Mouse (Mus musculus): ENCODE measurements around the gene Usp39. TPM values are rescaled to one million over a fixed set of nuclear protein-coding genes. Genes with fewer than 3 reads are reported as not detected.
A peak's percentile ranks its signal among the peaks of the same experiment; 100 is the strongest.

Usp39 gene
- polyA plus RNA-seq, 1 experiment from 2014 or later = 91.6 TPM

GRCm38 (mm10) chr6:72330133-72330532, 14.9 kb downstream of the Usp39 start:
- no peaks in the 10 kb centered on the region for H3K4me1 ChIP-seq (replicated peaks; ENCODE audit: control insufficient read depth, insufficient read depth, low read length)
- H3K4me2 ChIP-seq = no peak overlapping the region
- peaks cover 40% of the 10 kb centered on the region for H3K36me3 ChIP-seq (ENCODE audit: control insufficient read depth, insufficient read depth, low read length)
- no peak overlapping the region for H3K4me3 ChIP-seq (ENCODE audit: low read depth, low read length)
- ATAC-seq (replicated peaks; ENCODE audit: low FRiP score) (no peak), DNase-seq (ENCODE audit: low spot score) (no peak)
- H3K27me3 ChIP-seq (replicated peaks; ENCODE audit: control insufficient read depth, insufficient read depth, low read length) = no peaks in the 10 kb centered on the region
- 93% methylated on average over 4 of the region's 4 CpGs for WGBS
- no peaks in the 10 kb centered on the region for H3K9me3 ChIP-seq (ENCODE audit: control insufficient read depth, low read length)
- no peak overlapping the region for H3K27ac ChIP-seq (ENCODE audit: low read depth, low read length)
- no peak overlapping the region for H3K9ac ChIP-seq (ENCODE audit: low read depth, low read length)

- Histone ChIP-seq H3K36me3 (ENCODE audit: control insufficient read depth, insufficient read depth, low read length) (peaks cover 40% of the 10 kb centered on the region), H3K27me3 (replicated peaks; ENCODE audit: control insufficient read depth, insufficient read depth, low read length) (no peaks in the 10 kb centered on the region), H3K4me1 (replicated peaks; ENCODE audit: control insufficient read depth, insufficient read depth, low read length) (0 out of 2 replicates have a peak, but pooled peaks cover 3% of the 10 kb centered on the region), H3K9ac (ENCODE audit: low read depth, low read length) (no peak overlapping the region), H3K27ac (ENCODE audit: low read depth, low read length) (no peak overlapping the region), H3K4me2 (no peak overlapping the region), H3K4me3 (ENCODE audit: low read depth, low read length) (no peak overlapping the region), H3K9me3 (ENCODE audit: control insufficient read depth, low read length) (no peaks in the 10 kb centered on the region)
- ATAC-seq (replicated peaks; ENCODE audit: low FRiP score) = no peak
- no peak for DNase-seq (ENCODE audit: low spot score)
- 88% methylated on average over 5 of the region's 5 CpGs for WGBS
Observed at GRCm38 (mm10) chr6:72329019-72329418, 16.0 kb downstream of the Usp39 start.

- Histone ChIP-seq H3K27me3 (replicated peaks; ENCODE audit: control insufficient read depth, insufficient read depth, low read length) (no peaks in the 10 kb centered on the region), H3K36me3 (ENCODE audit: control insufficient read depth, insufficient read depth, low read length) (peaks cover 39% of the 10 kb centered on the region), H3K4me1 (replicated peaks; ENCODE audit: control insufficient read depth, insufficient read depth, low read length) (0 out of 2 replicates have a peak, but pooled peaks cover 5% of the 10 kb centered on the region), H3K4me3 (ENCODE audit: low read depth, low read length) (no peak overlapping the region), H3K27ac (ENCODE audit: low read depth, low read length) (no peak overlapping the region), H3K9ac (ENCODE audit: low read depth, low read length) (no peak overlapping the region), H3K9me3 (ENCODE audit: control insufficient read depth, low read length) (no peaks in the 10 kb centered on the region), H3K4me2 (no peak overlapping the region)
- DNase-seq (ENCODE audit: low spot score) (no peak), ATAC-seq (replicated peaks; ENCODE audit: low FRiP score) (no peak)
- 71% methylated on average over 6 of the region's 6 CpGs for WGBS
Observed at GRCm38 (mm10) chr6:72326274-72326673, 18.7 kb downstream of the Usp39 start.

DNA sequence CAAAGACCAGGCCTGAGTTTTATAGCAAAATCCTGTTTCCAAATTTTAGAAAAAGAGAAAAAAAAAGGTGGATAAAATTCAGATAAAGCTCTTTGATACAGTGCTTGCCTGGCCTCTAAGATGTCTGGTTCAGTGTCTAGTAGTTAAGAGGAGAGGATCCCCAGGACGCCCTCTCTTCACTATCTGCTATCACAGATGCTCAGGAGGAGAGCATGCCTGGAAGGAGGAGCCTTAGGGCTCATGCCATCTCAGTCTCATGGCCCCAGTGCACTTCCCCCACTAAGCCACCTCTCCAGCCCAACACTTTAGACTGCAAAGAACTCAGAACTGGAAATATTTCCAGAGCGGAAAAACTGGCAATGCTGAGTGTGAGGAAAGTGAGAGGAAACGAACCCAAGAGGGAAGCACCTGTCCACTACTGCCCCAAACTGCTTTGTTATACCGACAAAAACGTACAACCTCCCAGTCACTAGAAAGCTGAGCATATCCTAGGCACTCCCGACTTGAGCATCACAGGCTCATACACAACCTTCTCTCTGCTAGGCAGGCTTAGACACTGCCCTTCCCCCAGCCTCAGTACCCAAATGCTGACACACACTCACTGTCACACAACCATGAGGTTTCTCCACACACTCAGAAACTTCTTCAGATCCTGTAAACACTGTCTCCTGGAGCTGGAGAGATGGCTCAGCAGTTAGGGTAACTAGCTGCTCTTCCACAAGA, 21.0 kb downstream of the Usp39 start:
- ATAC-seq (replicated peaks; ENCODE audit: low FRiP score) = peak; percentile 98
- no peaks in the 10 kb centered on the region for H3K27me3 ChIP-seq (replicated peaks; ENCODE audit: control insufficient read depth, insufficient read depth, low read length)
- no peak for DNase-seq (ENCODE audit: low spot score)
- H3K36me3 ChIP-seq (ENCODE audit: control insufficient read depth, insufficient read depth, low read length) = peaks cover 51% of the 10 kb centered on the region
- no peak overlapping the region; the same call in 1 of the 2 replicates for H3K9ac ChIP-seq (ENCODE audit: low read depth, low read length)
- no peak overlapping the region for H3K4me3 ChIP-seq (ENCODE audit: low read depth, low read length)
- 0 out of 2 replicates have a peak, but pooled peaks cover 5% of the 10 kb centered on the region for H3K4me1 ChIP-seq (replicated peaks; ENCODE audit: control insufficient read depth, insufficient read depth, low read length)
- WGBS = 70% methylated on average over 6 of the region's 6 CpGs
- peak overlapping the region; percentile 74 for H3K27ac ChIP-seq (ENCODE audit: low read depth, low read length)
- no peaks in the 10 kb centered on the region for H3K9me3 ChIP-seq (ENCODE audit: control insufficient read depth, low read length)
- no peak overlapping the region for H3K4me2 ChIP-seq

DNA sequence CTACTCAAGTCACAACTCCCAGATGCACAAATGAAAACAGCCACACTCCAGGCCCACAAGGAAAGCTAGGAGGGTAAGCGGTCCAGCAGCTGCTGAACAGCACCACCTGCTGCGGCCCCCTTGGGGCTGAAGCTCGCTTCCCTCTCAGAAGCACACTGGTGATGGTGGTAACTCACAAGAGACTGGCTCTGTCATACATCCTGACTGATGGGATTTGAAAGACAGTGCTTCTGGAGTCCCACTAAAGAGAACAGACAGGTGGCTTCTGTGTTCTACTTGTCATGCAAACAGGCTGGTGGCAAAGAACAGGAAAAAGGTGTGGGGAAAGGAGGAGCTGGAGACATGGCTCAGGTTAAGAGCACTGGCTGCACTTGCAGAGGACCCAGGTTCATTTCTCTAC, 22.0 kb downstream of the Usp39 start:
- Histone ChIP-seq H3K27ac (ENCODE audit: low read depth, low read length) (no peak overlapping the region), H3K4me3 (ENCODE audit: low read depth, low read length) (no peak overlapping the region), H3K9me3 (ENCODE audit: control insufficient read depth, low read length) (no peaks in the 10 kb centered on the region), H3K4me2 (no peak overlapping the region), H3K4me1 (replicated peaks; ENCODE audit: control insufficient read depth, insufficient read depth, low read length) (0 out of 2 replicates have a peak, but pooled peaks cover 5% of the 10 kb centered on the region), H3K36me3 (ENCODE audit: control insufficient read depth, insufficient read depth, low read length) (peaks cover 57% of the 10 kb centered on the region), H3K27me3 (replicated peaks; ENCODE audit: control insufficient read depth, insufficient read depth, low read length) (no peaks in the 10 kb centered on the region), H3K9ac (ENCODE audit: low read depth, low read length) (no peak overlapping the region)
- WGBS = 89% methylated on average over 3 of the region's 3 CpGs
- ATAC-seq (replicated peaks; ENCODE audit: low FRiP score) (no peak), DNase-seq (ENCODE audit: low spot score) (no peak)

GRCm38 (mm10) chr6:72319019-72319418, 26.0 kb downstream of the Usp39 start:
- ATAC-seq (replicated peaks; ENCODE audit: low FRiP score) = no peak
- no peak for DNase-seq (ENCODE audit: low spot score)
- Histone ChIP-seq H3K27ac (ENCODE audit: low read depth, low read length) (peak overlapping the region; percentile 57; the same call in 1 of the 2 replicates), H3K9ac (ENCODE audit: low read depth, low read length) (no peak overlapping the region), H3K9me3 (ENCODE audit: control insufficient read depth, low read length) (no peaks in the 10 kb centered on the region), H3K4me2 (no peak overlapping the region), H3K4me1 (replicated peaks; ENCODE audit: control insufficient read depth, insufficient read depth, low read length) (0 out of 2 replicates have a peak, but pooled peaks cover 2% of the 10 kb centered on the region), H3K4me3 (ENCODE audit: low read depth, low read length) (no peak overlapping the region), H3K36me3 (ENCODE audit: control insufficient read depth, insufficient read depth, low read length) (peaks cover 49% of the 10 kb centered on the region), H3K27me3 (replicated peaks; ENCODE audit: control insufficient read depth, insufficient read depth, low read length) (no peaks in the 10 kb centered on the region)
- WGBS = 78% methylated on average over 11 of the region's 11 CpGs

GRCm38 (mm10) chr6:72318440-72318839, 26.5 kb downstream of the Usp39 start:
- Histone ChIP-seq H3K27ac (ENCODE audit: low read depth, low read length) (peak overlapping the region; percentile 57; the same call in 1 of the 2 replicates), H3K27me3 (replicated peaks; ENCODE audit: control insufficient read depth, insufficient read depth, low read length) (no peaks in the 10 kb centered on the region), H3K4me1 (replicated peaks; ENCODE audit: control insufficient read depth, insufficient read depth, low read length) (no peaks in the 10 kb centered on the region), H3K36me3 (ENCODE audit: control insufficient read depth, insufficient read depth, low read length) (peaks cover 47% of the 10 kb centered on the region), H3K4me2 (0 out of 2 replicates have a peak overlapping the region, but pooled peaks have one; percentile 11), H3K9ac (ENCODE audit: low read depth, low read length) (no peak overlapping the region), H3K4me3 (ENCODE audit: low read depth, low read length) (no peak overlapping the region), H3K9me3 (ENCODE audit: control insufficient read depth, low read length) (no peaks in the 10 kb centered on the region)
- WGBS = 69% methylated on average over 5 of the region's 5 CpGs
- ATAC-seq (replicated peaks; ENCODE audit: low FRiP score) (peak; percentile 19; the same call in 1 of the 2 replicates), DNase-seq (ENCODE audit: low spot score) (no peak)

DNA sequence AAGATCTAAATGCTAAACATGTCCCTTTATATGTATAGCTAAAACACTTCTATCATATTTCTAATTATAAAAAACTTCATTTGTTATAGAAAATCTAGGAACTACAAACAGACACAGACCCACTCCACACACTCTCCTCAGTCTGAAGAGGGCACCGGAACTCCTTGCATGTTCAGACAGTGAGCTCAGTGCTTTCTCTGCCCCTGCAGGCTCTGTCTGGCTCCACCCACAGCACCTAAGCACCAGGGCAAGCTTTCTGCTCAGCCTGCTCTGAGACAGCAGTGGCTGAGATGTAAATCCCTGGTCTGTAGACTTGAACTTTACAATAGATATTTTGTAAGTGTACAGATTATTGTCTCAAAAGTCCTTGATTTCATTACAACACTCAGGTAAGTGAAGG, 28.9 kb downstream of the Usp39 start:
- DNase-seq (ENCODE audit: low spot score) (no peak), ATAC-seq (replicated peaks; ENCODE audit: low FRiP score) (no peak)
- 79% methylated on average over 1 of the region's 1 CpGs for whole genome bisulfite sequencing
- H3K36me3 ChIP-seq (ENCODE audit: control insufficient read depth, insufficient read depth, low read length) = peaks cover 35% of the 10 kb centered on the region
- no peaks in the 10 kb centered on the region for H3K27me3 ChIP-seq (replicated peaks; ENCODE audit: control insufficient read depth, insufficient read depth, low read length)
- no peak overlapping the region for H3K9ac ChIP-seq (ENCODE audit: low read depth, low read length)
- H3K9me3 ChIP-seq (ENCODE audit: control insufficient read depth, low read length) = no peaks in the 10 kb centered on the region
- H3K4me3 ChIP-seq (ENCODE audit: low read depth, low read length) = no peak overlapping the region
- no peak overlapping the region for H3K4me2 ChIP-seq
- H3K27ac ChIP-seq (ENCODE audit: low read depth, low read length) = no peak overlapping the region
- H3K4me1 ChIP-seq (replicated peaks; ENCODE audit: control insufficient read depth, insufficient read depth, low read length) = no peaks in the 10 kb centered on the region

- Histone ChIP-seq H3K9ac (ENCODE audit: low read depth, low read length) (no peak overlapping the region), H3K27ac (ENCODE audit: low read depth, low read length) (no peak overlapping the region), H3K4me3 (ENCODE audit: low read depth, low read length) (no peak overlapping the region), H3K9me3 (ENCODE audit: control insufficient read depth, low read length) (no peaks in the 10 kb centered on the region), H3K36me3 (ENCODE audit: control insufficient read depth, insufficient read depth, low read length) (peaks cover 28% of the 10 kb centered on the region), H3K4me1 (replicated peaks; ENCODE audit: control insufficient read depth, insufficient read depth, low read length) (no peaks in the 10 kb centered on the region), H3K4me2 (no peak overlapping the region), H3K27me3 (replicated peaks; ENCODE audit: control insufficient read depth, insufficient read depth, low read length) (no peaks in the 10 kb centered on the region)
- WGBS = 75% methylated on average over 2 of the region's 2 CpGs
- DNase-seq (ENCODE audit: low spot score) (no peak), ATAC-seq (replicated peaks; ENCODE audit: low FRiP score) (no peak)
Observed at GRCm38 (mm10) chr6:72315384-72315783, 29.6 kb downstream of the Usp39 start.
